Mouse (Mus musculus) spleen, adult 2 months (tissue): ENCODE measurements at regions not wholly inside any gene's neighbourhood (a gene's known extent, or its start where the extent isn't known, plus 50 kb on each side); places are given as distances from the start of the nearest gene placed in this dataset.

Source experiments
- CTCF ChIP-seq: fragments of 200-500 bp; IDR thresholded peaks from 2 replicates; pipeline ENCODE4 v1.5.1; 2011; ENCODE audit warnings: mild to moderate bottlenecking, inconsistent platforms; ENCODE audit not compliant: insufficient read depth, insufficient read length, insufficient replicate concordance; ENCODE audit errors: extremely low read depth
- POLR2A ChIP-seq: fragments of 200-500 bp; IDR thresholded peaks from 2 replicates; pipeline ENCODE4 v1.6.1; 2011; ENCODE audit warnings: low read depth, low read length, inconsistent platforms

- no peak for TF ChIP-seq POLR2A
- no peak for TF ChIP-seq CTCF
Measured at GRCm38 (mm10) chr11:112974893-112975292, 192.9 kb downstream of the Sox9 start.
